Mouse (Mus musculus) intestine, postnatal 0 days (tissue): ENCODE results near the gene Adgrl1. TPM values are rescaled to one million over a fixed set of nuclear protein-coding genes. Genes with fewer than 3 reads are reported as not detected.

Experiments used
- ATAC-seq: fragments of 200-750 bp; cut with Nextera tagmentation; 2 replicates; pipeline ENCODE4 v1.8.0; 2017; ENCODE audit warnings: mild to moderate bottlenecking, moderate TSS enrichment, moderate library complexity
- H3K27ac ChIP-seq: fragments of 300-500 bp; sonication (generic); 2 replicates; pipeline ENCODE4 v1.5.1; 2014; ENCODE audit warnings: mild to moderate bottlenecking, low read depth, low read length, moderate library complexity
- H3K27me3 ChIP-seq: fragments of 300-500 bp; sonication (generic); replicated peaks from 2 replicates; pipeline ENCODE4 v1.6.1; 2014; ENCODE audit warnings: low read length, mixed read lengths; ENCODE audit not compliant: control insufficient read depth, insufficient read depth
- H3K36me3 ChIP-seq: fragments of 300-500 bp; sonication (generic); 2 replicates; pipeline ENCODE4 v1.6.1; 2014; ENCODE audit warnings: mild to moderate bottlenecking, moderate library complexity; ENCODE audit not compliant: control insufficient read depth, insufficient read depth
- H3K4me1 ChIP-seq: fragments of 300-500 bp; sonication (generic); replicated peaks from 2 replicates; pipeline ENCODE4 v1.6.1; 2014; ENCODE audit warnings: antibody characterized with exemption, low read length, mixed read lengths; ENCODE audit not compliant: control insufficient read depth, insufficient read depth
- H3K4me2 ChIP-seq: fragments of 300-500 bp; sonication (generic); replicated peaks from 2 replicates; pipeline ENCODE4 v1.6.1; 2014; ENCODE audit warnings: low read depth, mild to moderate bottlenecking, moderate library complexity
- H3K4me3 ChIP-seq: fragments of 300-500 bp; sonication (generic); 2 replicates; pipeline ENCODE4 v1.5.1; 2014; ENCODE audit warnings: low read depth, low read length
- H3K9ac ChIP-seq: fragments of 300-500 bp; sonication (generic); 2 replicates; pipeline ENCODE4 v1.6.1; 2014; ENCODE audit warnings: mild to moderate bottlenecking, low read depth, low read length
- H3K9me3 ChIP-seq: fragments of 300-500 bp; sonication (generic); 2 replicates; pipeline ENCODE4 v1.6.1; 2016; ENCODE audit warnings: mixed run types; ENCODE audit not compliant: control insufficient read depth
- CTCF ChIP-seq: sonication (generic); IDR thresholded peaks from 2 replicates; pipeline ENCODE4 v1.5.1; 2016; ENCODE audit warnings: low read depth, mild to moderate bottlenecking, control low read depth, antibody characterized with exemption, moderate library complexity
- WGBS: fragments of 180-500 bp; shearing (Covaris S2); extraction: QIAGEN DNeasy Blood & Tissue Kit; methylation state at CpG from one replicate; pipeline ENCODE4 v1.1.7; 2014; 5-methylcytosine and 5-hydroxymethylcytosine counted together
- polyA plus RNA-seq: library from polyadenylated mRNA; unstranded; fragments of >200 nt; fragmentation: Nextera tagmentation; extraction: Ambion mirVana; gene quantifications from 2 replicates; pipeline ENCODE4 v1.2.1, GENCODE M21; 2015

The Adgrl1 gene
- polyA plus RNA-seq, 1 experiment from 2014 or later = 4.4 TPM

DNA sequence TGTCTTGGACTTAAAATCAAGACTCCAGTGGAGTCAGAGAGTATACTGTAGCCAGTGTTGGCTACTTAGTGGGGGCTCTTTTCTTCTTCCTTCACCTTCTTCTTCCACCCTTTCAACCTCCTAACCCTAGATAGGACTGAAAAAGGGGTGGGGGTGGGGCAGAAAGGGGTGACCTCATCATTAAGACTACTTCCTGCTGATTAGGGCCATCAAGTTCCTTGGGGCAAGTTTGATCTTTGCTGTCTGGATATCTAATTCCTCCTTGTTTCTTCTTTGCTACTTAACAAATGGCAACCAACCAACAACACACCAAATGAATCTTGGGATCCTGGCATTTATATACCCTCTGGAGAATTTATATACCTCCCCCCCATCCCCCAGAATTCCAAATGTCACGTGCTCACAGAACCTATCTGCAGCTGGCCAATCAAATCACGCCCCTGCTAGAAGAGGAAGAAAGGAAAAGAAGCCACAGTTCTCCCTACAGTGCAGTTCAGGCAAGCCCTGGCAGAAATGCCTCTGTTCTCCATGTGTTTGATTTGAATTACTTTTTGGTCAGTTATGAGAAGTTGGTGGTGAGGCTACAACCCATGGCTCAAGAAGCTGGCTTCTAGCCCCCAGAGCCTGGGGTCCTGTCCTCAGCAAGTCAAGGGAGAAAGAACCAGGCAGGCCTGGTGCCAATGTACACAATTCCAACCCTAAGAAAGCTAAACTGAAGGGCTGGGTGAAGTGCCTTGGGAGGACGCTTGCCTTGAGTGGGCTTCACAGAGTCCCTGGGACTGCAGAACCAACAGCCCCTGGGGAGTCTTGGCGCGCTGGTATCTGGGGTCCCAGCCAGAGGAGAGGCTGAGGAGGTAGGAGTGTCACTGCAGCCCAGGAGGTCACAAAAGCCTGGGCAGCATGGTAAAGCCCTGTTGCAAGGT, 12.2 kb downstream of the Adgrl1 start:
- H3K36me3 ChIP-seq = no peaks in the 10 kb centered on the region
- H3K9ac ChIP-seq = no peak overlapping the region
- TF ChIP-seq CTCF = no peak
- no peaks in the 10 kb centered on the region for H3K4me1 ChIP-seq
- H3K9me3 ChIP-seq = no peaks in the 10 kb centered on the region
- H3K4me3 ChIP-seq = no peak overlapping the region
- no peaks in the 10 kb centered on the region for H3K27me3 ChIP-seq
- no peak overlapping the region for H3K4me2 ChIP-seq
- WGBS = 70% methylated on average over 5 of the region's 5 CpGs
- ATAC-seq = no peak
- peak overlapping the region; percentile 35 for H3K27ac ChIP-seq

GRCm38 (mm10) chr8:83914232-83914631, 14.3 kb downstream of the Adgrl1 start:
- no peak for TF ChIP-seq CTCF
- no peak overlapping the region for H3K4me3 ChIP-seq

GRCm38 (mm10) chr8:83914860-83915259, 15.0 kb downstream of the Adgrl1 start:
- H3K27me3 ChIP-seq = no peaks in the 10 kb centered on the region
- 45% methylated on average over 5 of the region's 5 CpGs for WGBS
- no peak overlapping the region for H3K9ac ChIP-seq
- H3K4me3 ChIP-seq = no peak overlapping the region
- no peaks in the 10 kb centered on the region for H3K36me3 ChIP-seq
- H3K4me1 ChIP-seq = no peaks in the 10 kb centered on the region
- no peak overlapping the region for H3K4me2 ChIP-seq
- H3K27ac ChIP-seq = no peak overlapping the region
- TF ChIP-seq CTCF = no peak
- no peak for ATAC-seq
- no peaks in the 10 kb centered on the region for H3K9me3 ChIP-seq

More at GRCm38 (mm10) chr8:83914232-83914631, 14.3 kb downstream of the Adgrl1 start:
- H3K9ac ChIP-seq = no peak overlapping the region
- no peaks in the 10 kb centered on the region for H3K36me3 ChIP-seq
- no peaks in the 10 kb centered on the region for H3K9me3 ChIP-seq
- WGBS = 86% methylated on average over 3 of the region's 3 CpGs
- H3K27ac ChIP-seq = no peak overlapping the region
- no peaks in the 10 kb centered on the region for H3K27me3 ChIP-seq
- H3K4me2 ChIP-seq = no peak overlapping the region
- H3K4me1 ChIP-seq = no peaks in the 10 kb centered on the region
- ATAC-seq = no peak

- Histone ChIP-seq H3K9me3 (no peaks in the 10 kb centered on the region), H3K4me2 (no peak overlapping the region), H3K27me3 (no peaks in the 10 kb centered on the region), H3K9ac (no peak overlapping the region), H3K36me3 (0 out of 2 replicates have a peak, but pooled peaks cover under 1% of the 10 kb centered on the region), H3K4me1 (no peaks in the 10 kb centered on the region), H3K27ac (no peak overlapping the region), H3K4me3 (no peak overlapping the region)
- no peak for ATAC-seq
- no peak for TF ChIP-seq CTCF
- WGBS = 74% methylated on average over 5 of the region's 5 CpGs
Measured at GRCm38 (mm10) chr8:83916015-83916414, 16.1 kb downstream of the Adgrl1 start.

- no peaks in the 10 kb centered on the region for H3K4me1 ChIP-seq
- H3K4me3 ChIP-seq = no peak overlapping the region
- no peak overlapping the region for H3K27ac ChIP-seq
- no peak for TF ChIP-seq CTCF
- H3K27me3 ChIP-seq = no peaks in the 10 kb centered on the region
- ATAC-seq = no peak
- H3K9me3 ChIP-seq = no peaks in the 10 kb centered on the region
- no peak overlapping the region for H3K4me2 ChIP-seq
- 69% methylated on average over 6 of the region's 6 CpGs for WGBS
- no peak overlapping the region for H3K9ac ChIP-seq
- H3K36me3 ChIP-seq = 0 out of 2 replicates have a peak, but pooled peaks cover 3% of the 10 kb centered on the region
Measured at GRCm38 (mm10) chr8:83917566-83917965, 17.7 kb downstream of the Adgrl1 start.

- H3K4me1 ChIP-seq = no peaks in the 10 kb centered on the region
- no peaks in the 10 kb centered on the region for H3K9me3 ChIP-seq
- H3K27me3 ChIP-seq = no peaks in the 10 kb centered on the region
- no peak overlapping the region for H3K4me3 ChIP-seq
- whole genome bisulfite sequencing = 75% methylated on average over 3 of the region's 3 CpGs
- peaks cover 12% of the 10 kb centered on the region; the same call in 1 of the 2 replicates for H3K36me3 ChIP-seq
- no peak overlapping the region for H3K9ac ChIP-seq
- H3K27ac ChIP-seq = no peak overlapping the region
- TF ChIP-seq CTCF = peak; percentile 93
- H3K4me2 ChIP-seq = no peak overlapping the region
- no peak for ATAC-seq
Measured at GRCm38 (mm10) chr8:83921558-83921957, 21.7 kb downstream of the Adgrl1 start.
